Mouse (Mus musculus): ENCODE data around the gene Bpifa1.

GRCm38 (mm10) chr2:154142580-154142979 is at the start of gene Bpifa1:
- TF ChIP-seq POLR2A (IDR thresholded peaks at IDR 0.05; ENCODE audit: extremely low read depth, insufficient read depth, low read length), result no peak
- no peak for TF ChIP-seq CTCF (IDR thresholded peaks at IDR 0.05; ENCODE audit: extremely low read depth, insufficient read depth, low read length)

Measured in cortical plate, adult 2 months (tissue).